Mouse (Mus musculus) 416B (cell line): ENCODE data around the gene Ivns1abp.
"Not testable (repeated sequence)": the region's sequence is repeated elsewhere in the genome, so short reads cannot be mapped to it uniquely, and the experiment has no call there.

Source experiments
- DNase-seq: peaks from one replicate; pipeline ENCODE4 v3.0.0; 2011; ENCODE audit warnings: low read depth

Gene Ivns1abp

GRCm38 (mm10) chr1:151344283-151345108, at the start of gene Ivns1abp:
Gene Ivns1abp, plus strand, starts transcription at chr1:151344477.
- peak; percentile 98 for DNase-seq

DNA sequence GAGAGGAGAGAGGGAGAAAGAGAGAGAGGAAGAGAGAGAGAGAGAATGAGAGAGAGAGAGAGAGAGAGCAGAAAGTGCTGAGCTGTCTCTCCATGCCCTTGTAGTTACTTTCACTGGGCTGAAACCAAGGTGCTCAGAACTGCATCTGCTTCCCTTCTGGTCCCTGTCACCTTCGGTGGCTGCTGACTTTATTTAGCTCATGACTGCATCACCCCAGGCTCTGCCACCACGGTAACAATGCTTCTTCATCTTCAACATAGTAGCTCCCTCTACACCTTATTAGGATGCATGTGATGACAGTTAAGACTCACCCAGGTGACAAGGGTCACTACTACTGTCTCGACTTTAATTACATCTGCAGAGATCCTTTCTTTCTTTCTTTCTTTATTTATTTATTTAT, 48.8 kb upstream of the Ivns1abp start:
- DNase-seq: no peak

GRCm38 (mm10) chr1:151296621-151297020, 47.7 kb upstream of the Ivns1abp start:
- no peak for DNase-seq

GRCm38 (mm10) chr1:151297025-151297424, 47.3 kb upstream of the Ivns1abp start:
- no peak for DNase-seq

- no peak for DNase-seq
Measured at GRCm38 (mm10) chr1:151297596-151297995, 46.7 kb upstream of the Ivns1abp start.

- peak; percentile 14 for DNase-seq
Measured at GRCm38 (mm10) chr1:151301456-151301855, 42.8 kb upstream of the Ivns1abp start.

GRCm38 (mm10) chr1:151301904-151302303, 42.4 kb upstream of the Ivns1abp start:
- DNase-seq: no peak

DNA sequence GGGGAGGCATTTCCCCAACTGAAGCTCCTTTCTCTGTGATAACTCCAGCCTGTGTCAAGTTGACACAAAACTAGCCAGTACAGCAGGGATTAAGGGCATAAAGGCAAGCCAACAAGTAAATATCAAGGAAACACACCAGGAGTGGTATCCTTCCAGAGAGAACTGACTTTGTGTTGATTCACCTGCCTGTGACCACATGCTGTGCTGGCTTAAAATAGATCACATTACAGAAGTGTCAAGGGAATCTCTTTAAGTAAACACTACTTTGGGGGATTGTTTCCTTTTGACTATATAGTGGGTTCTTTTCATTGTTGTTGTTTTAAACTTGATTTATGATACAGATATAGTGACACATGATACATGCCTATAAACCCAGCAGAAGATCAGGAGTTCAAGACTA, 41.0 kb upstream of the Ivns1abp start:
- DNase-seq: peak; percentile 31

DNA sequence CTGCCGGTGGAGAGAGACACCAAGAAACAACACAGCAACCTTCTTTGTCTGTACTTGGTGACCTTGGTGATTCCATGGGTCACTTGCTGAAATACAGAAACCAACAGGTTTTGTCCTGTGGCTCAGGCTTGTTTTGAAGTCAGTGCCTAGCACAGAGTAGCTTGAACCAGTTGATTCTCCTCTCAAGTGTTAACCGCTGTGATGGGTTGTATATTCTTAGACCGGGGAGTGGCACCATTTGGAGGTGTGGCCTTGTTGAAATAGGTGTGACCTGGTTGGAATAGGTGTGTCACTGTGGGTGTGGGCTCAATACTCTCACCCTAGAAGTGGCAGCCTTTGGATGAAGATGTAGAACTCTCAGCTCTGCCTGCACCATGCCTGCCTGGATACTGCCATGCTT, 39.3 kb upstream of the Ivns1abp start:
- not testable (repeated sequence) for DNase-seq

DNA sequence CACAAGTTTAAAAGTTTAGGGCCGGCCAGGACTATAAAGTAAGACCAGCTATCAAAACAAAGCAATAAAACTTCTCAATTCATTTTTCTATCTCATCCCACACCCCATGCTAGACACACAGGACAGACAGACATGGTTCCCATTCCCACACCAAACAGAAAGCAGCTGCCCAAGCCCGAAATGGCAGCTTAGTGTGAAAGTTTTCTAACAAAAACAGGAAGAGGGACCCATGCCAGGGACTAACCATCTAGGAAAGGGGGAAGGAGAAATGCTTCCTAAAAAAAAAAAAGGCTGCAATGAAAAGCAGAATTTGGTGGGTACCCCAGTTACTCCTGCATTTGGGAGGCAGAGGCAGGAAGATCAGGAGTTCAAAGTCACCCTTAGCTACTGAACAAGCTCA, 37.2 kb upstream of the Ivns1abp start:
- no peak for DNase-seq

DNA sequence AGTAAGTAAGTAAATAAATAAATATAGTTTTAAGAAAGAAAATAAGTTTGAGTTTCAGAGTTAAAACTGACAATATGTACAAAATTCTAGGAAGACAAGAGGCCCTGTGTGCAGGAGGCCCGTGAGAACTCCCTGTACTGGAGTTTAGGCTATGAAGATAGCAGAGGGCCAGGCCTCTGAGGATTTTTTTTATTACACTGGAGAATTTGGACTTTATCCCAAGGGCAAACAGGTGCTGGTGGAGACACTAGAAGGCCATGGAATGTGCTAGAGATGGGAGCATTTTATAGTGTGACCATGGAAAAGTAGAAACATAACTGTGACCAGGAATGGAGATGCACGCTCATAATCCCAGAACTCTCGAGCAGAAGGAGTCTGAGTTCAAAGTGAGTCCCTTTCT, 36.5 kb upstream of the Ivns1abp start:
- no peak for DNase-seq

GRCm38 (mm10) chr1:151308508-151308907, 35.8 kb upstream of the Ivns1abp start:
- no peak for DNase-seq

GRCm38 (mm10) chr1:151310511-151310910, 33.8 kb upstream of the Ivns1abp start:
- no peak for DNase-seq

GRCm38 (mm10) chr1:151311379-151311778, 32.9 kb upstream of the Ivns1abp start:
- DNase-seq: no peak

DNA sequence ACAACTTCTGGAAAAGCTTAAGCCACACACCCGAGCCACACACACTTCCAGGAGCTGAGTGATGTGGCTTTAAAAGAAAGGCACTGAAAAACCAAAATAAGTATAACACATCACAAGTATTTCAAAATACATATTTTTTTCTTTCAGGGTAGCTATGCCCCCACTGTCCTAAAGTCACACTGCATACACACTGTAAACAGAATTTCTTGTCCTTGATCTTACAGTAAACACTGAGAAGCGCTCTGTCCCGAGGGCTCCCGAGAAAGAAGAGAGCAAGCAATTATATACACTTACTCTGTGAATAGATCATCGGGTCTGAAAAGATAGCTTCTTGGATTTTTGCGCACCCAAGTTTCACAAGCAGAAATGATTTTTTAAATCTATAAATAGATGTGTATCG, 25.0 kb upstream of the Ivns1abp start:
- no peak for DNase-seq

DNA sequence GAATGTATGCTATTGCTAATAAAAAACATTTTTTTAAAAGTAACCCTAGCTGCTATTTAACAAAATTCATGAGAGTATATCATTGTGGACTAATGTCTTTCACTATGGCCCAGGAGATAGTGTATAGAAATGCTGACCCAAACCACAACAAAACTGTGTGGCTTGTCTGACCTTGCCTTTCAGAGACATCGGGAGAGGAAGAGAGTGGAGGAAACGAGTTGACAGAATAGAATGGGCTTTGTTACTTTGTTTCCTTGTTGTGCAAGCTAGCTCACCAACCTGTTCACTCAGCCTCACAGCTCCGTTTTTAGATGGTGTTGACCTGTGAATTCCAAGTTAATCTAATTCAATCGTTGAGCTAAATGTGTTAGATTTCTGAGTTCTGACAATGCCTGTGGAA, 23.9 kb upstream of the Ivns1abp start:
- DNase-seq: peak; percentile 79

- DNase-seq: no peak
Measured at GRCm38 (mm10) chr1:151325328-151325727, 18.9 kb upstream of the Ivns1abp start.

- no peak for DNase-seq
Measured at GRCm38 (mm10) chr1:151328341-151329097, 15.8 kb upstream of the Ivns1abp start.

GRCm38 (mm10) chr1:151329601-151330000, 14.7 kb upstream of the Ivns1abp start:
- no peak for DNase-seq

DNA sequence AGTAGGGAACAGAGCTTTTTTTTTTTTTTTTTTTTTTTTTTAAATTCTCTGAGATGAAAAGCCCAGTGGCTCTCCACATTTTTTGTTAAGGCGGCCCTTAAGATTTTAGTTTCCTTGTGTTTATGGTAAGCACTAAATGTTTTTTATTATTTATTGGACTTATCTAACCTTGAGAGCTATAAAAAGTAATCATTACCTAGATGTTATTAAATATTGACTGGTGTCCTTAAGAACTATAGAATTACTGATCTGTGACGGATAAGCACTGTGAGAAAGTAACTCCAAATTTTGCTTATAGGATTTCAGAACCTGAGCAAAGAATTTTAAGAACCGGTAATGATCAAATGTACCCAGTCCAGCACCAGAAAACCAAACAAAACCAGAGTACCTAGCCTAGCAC, 11.5 kb upstream of the Ivns1abp start:
- DNase-seq: no peak

DNA sequence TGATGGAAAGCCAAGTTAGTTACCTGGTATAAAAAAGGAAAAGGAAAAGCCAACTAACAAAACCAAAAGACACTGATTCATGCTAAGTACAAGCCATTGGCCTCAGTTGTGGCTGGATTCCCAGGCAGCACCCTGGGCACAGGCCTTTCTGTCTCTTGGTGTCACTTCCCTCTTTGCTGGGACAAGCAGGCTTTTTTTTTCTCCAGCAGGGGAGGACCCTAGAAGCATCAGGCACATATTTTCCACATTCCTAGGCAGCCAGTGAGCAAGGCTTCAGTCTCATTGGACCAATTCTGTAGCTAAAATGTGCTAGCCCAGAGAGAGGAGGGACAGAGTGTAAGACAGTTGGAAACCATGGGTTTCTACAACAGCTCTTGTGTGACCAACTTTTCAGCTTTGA, 6.0 kb upstream of the Ivns1abp start:
- DNase-seq: peak; percentile 51

GRCm38 (mm10) chr1:151338941-151339340, 5.3 kb upstream of the Ivns1abp start:
- peak; percentile 84 for DNase-seq

DNA sequence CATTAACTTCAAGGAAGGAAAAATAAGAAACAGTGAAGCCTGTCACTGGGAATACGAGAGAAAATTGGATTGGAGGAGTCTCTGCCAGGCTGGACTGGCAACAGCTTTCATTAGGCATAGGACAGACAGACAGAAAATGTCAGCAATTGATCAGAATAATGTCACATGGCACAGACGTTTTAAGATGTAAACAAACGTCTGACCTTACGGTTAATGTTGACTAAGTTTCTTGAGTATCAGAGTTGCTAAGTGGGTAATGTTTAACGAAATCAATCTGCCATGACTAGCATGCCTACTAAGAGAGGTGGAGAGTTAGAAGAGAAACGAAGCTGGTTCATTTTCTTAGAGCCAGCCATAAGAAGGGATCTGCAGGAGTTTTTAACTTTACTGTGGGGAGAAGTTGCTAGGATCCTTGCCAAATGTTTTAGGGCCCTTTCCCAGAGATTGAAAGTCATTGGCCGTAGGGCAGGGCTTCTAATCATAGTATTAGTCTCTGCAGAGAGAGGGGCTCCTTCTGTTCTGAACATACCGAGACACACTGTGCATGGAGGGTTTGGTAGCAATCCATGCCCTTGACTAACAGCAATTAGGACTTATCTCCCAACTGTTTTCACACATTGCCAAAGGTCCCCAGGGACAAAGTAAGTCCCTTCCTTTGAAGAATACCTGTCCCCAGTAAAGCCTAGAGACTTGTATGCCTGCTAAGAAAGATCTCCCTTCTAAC, 2.8 kb upstream of the Ivns1abp start:
- DNase-seq: no peak
